Mouse (Mus musculus) T-helper 17 cell (primary cell): Measurements from ENCODE around the gene Loxl3.

Experiments
- in situ Hi-C, 2 experiments: fragments of 300-600 bp; cut with MboI, MseI; formaldehyde crosslinking; loops; 1 replicate in 1 of 2; 2 replicates in 1 of 2; pipeline ENCODE4 v1.15.1; 2025; ENCODE audit warnings: high pct_unique_total_duplicates in 2 of 2

The Loxl3 gene

GRCm38 (mm10) chr6:83033249-83034185, at the start of gene Loxl3, which contains the start of gene Dok1:
TSS of gene Loxl3 (plus strand) at chr6:83034173.
TSS of gene Dok1 (minus strand) at chr6:83033471.
- in situ Hi-C loops: no loop called here

- in situ Hi-C loops: no loop called here
Observed at GRCm38 (mm10) chr6:82987411-82987971, 46.5 kb upstream of the Loxl3 start.

GRCm38 (mm10) chr6:82993696-82994095, 40.3 kb upstream of the Loxl3 start:
- in situ Hi-C loops: loop anchor here in 1 of 2 experiments (5.0 kb wide), 1 partner anchor 109 kb away; the partner anchor contains the start of genes Ccdc142 and Gm42688

- in situ Hi-C loops: loop anchor here in 1 of 2 experiments (5.0 kb wide), 1 partner anchor 108 kb away; the partner anchor contains the start of genes Ccdc142 and Gm42688
Observed at GRCm38 (mm10) chr6:82994372-82994771, 39.6 kb upstream of the Loxl3 start.

GRCm38 (mm10) chr6:82996740-82997315, 37.1 kb upstream of the Loxl3 start:
- in situ Hi-C loops: loop anchor here (5.0 kb wide), 3 partner anchors 105 to 280 kb away; partner anchors contain the start of genes Ccdc142 (in 1 of the 2) and Gm42688 (in 1 of the 2)

- in situ Hi-C loops: loop anchor here (5.0 kb wide), 3 partner anchors 105 to 280 kb away; partner anchors contain the start of genes Ccdc142 (in 1 of the 2) and Gm42688 (in 1 of the 2)
Observed at GRCm38 (mm10) chr6:82997511-82998102, 36.4 kb upstream of the Loxl3 start.

GRCm38 (mm10) chr6:82998326-82998725, 35.6 kb upstream of the Loxl3 start:
- in situ Hi-C loops: loop anchor here (5.0 kb wide), 3 partner anchors 104 to 279 kb away; partner anchors contain the start of genes Ccdc142 (in 1 of the 2) and Gm42688 (in 1 of the 2)

GRCm38 (mm10) chr6:82999986-83000385, 34.0 kb upstream of the Loxl3 start:
- in situ Hi-C loops: loop anchor here (5.0 to 10.0 kb wide), 6 partner anchors 55 to 277 kb away; partner anchors contain the start of genes Aup1 (in 1 of the 2), Ccdc142 (in 1 of the 2), Dqx1 (in 1 of the 2) and Gm42688 (in 1 of the 2)

- in situ Hi-C loops: loop anchor here (5.0 to 10.0 kb wide), 3 partner anchors 52 to 159 kb away; partner anchors contain the start of genes Aup1 (in 1 of the 2), Dqx1 (in 1 of the 2) and Htra2 (in 1 of the 2)
Observed at GRCm38 (mm10) chr6:83003082-83003481, 30.9 kb upstream of the Loxl3 start.

- in situ Hi-C loops: loop anchor here (5.0 to 10.0 kb wide), 3 partner anchors 51 to 158 kb away; partner anchors contain the start of genes Aup1 (in 1 of the 2), Dqx1 (in 1 of the 2) and Htra2 (in 1 of the 2)
Observed at GRCm38 (mm10) chr6:83003850-83004249, 30.1 kb upstream of the Loxl3 start.

GRCm38 (mm10) chr6:83004309-83004708, 29.7 kb upstream of the Loxl3 start:
- in situ Hi-C loops: loop anchor here (5.0 to 10.0 kb wide), 3 partner anchors 50 to 158 kb away; partner anchors contain the start of genes Aup1 (in 1 of the 2), Dqx1 (in 1 of the 2) and Htra2 (in 1 of the 2)

- in situ Hi-C loops: loop anchor here (5.0 to 10.0 kb wide), 3 partner anchors 50 to 157 kb away; partner anchors contain the start of genes Aup1 (in 1 of the 2), Dqx1 (in 1 of the 2) and Htra2 (in 1 of the 2)
Observed at GRCm38 (mm10) chr6:83004872-83005271, 29.1 kb upstream of the Loxl3 start.

- in situ Hi-C loops: loop anchor here in 1 of 2 experiments (5.0 to 10.0 kb wide), 2 partner anchors 49 to 157 kb away; partner anchors contain the start of genes Aup1, Dqx1 and Htra2
Observed at GRCm38 (mm10) chr6:83005444-83006011, 28.4 kb upstream of the Loxl3 start.

GRCm38 (mm10) chr6:83006114-83006513, 27.9 kb upstream of the Loxl3 start:
- in situ Hi-C loops: loop anchor here in 1 of 2 experiments (5.0 to 10.0 kb wide), 2 partner anchors 49 to 156 kb away; partner anchors contain the start of genes Aup1, Dqx1 and Htra2

GRCm38 (mm10) chr6:83008659-83009058, 25.3 kb upstream of the Loxl3 start:
- in situ Hi-C loops: loop anchor here in 1 of 2 experiments (5.0 to 10.0 kb wide), 2 partner anchors 46 to 154 kb away; partner anchors contain the start of genes Aup1, Dqx1 and Htra2

GRCm38 (mm10) chr6:83010010-83010409, 24.0 kb upstream of the Loxl3 start:
- in situ Hi-C loops: no loop called here

GRCm38 (mm10) chr6:83011255-83011654, 22.7 kb upstream of the Loxl3 start:
- in situ Hi-C loops: no loop called here

- in situ Hi-C loops: no loop called here
Observed at GRCm38 (mm10) chr6:83011756-83012155, 22.2 kb upstream of the Loxl3 start.

- in situ Hi-C loops: no loop called here
Observed at GRCm38 (mm10) chr6:83013444-83013843, 20.5 kb upstream of the Loxl3 start.
